Mouse (Mus musculus): ENCODE measurements around the gene Prl3c1.
"Not testable (repeated sequence)": the region's sequence is repeated elsewhere in the genome, so short reads cannot be mapped to it uniquely, and the experiment has no call there.

Prl3c1 gene

GRCm38 (mm10) chr13:27196359-27196758 lies at the start of gene Prl3c1:
Gene Prl3c1 (plus strand): TSS chr13:27196659.
- no peak for DNase-seq (ENCODE audit: low read depth, low spot score)

GRCm38 (mm10) chr13:27148264-27148663 lies 48.2 kb upstream of the Prl3c1 start:
- DNase-seq (ENCODE audit: low read depth, low spot score): no peak

- not testable (repeated sequence) for DNase-seq (ENCODE audit: low read depth, low spot score)
These were observed 40.0 kb upstream of the Prl3c1 start, which contains the start of gene Prl3d3 for GRCm38 (mm10) chr13:27156490-27156889. Gene Prl3d3 (plus strand): TSS chr13:27156790.

- DNase-seq (ENCODE audit: low read depth, low spot score): no peak
These were observed 45.1 kb downstream of the Prl3c1 start, which contains the start of gene Prl3b1 for GRCm38 (mm10) chr13:27241547-27241946. Gene Prl3b1 (plus strand): TSS chr13:27241847.

Measured in brain, embryonic 18.5 days (tissue).